Mouse (Mus musculus): Measurements from ENCODE around the gene Sf3a1.

The Sf3a1 gene

DNA sequence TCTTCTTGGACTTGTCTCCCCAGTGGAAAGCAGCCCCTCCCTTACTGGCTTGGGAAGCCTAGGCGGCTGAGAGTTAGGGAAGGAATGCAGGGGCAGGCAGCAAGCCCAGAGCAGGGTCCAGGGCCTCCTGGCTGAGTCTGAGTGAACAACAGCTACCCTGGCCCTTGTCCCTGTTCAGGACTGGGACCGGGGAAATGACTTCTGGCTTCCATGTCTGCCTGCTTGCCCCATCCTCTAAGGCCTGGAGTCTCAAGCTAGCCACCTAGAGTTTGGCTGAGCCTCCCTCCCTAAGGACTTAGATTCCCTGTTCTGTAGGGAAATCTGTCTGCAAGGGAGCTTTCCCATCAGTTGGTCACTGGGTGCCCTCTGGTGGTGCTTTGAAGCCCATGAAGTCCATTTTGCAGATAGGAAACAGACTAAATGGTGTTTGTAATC is 59.2 kb downstream of the Sf3a1 start:
- DNase-seq: peak; percentile 57

DNA sequence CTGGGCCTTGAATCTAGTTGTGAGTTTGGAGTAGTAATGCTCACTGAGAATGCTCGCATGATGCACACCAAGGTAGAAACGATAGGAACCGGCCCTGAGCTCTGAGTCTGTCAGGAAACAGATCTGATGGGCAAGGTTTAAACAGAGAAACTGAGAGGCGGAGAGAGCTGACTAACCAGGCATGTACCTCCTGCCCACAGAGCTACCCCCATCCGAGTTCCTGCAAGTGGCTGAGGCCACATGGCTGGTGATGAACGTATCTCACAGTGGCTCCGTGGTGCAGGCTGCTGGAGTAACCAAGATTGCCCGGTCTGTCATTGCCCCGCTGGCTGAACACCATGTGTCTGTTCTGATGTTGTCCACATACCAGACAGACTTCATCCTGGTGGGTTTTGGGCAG is 59.8 kb downstream of the Sf3a1 start:
- no peak for DNase-seq

- peak; percentile 73 for DNase-seq
Observed at GRCm38 (mm10) chr11:4220443-4221400, 60.6 kb downstream of the Sf3a1 start.

GRCm38 (mm10) chr11:4222046-4222950 is 62.1 kb downstream of the Sf3a1 start:
- no peak for DNase-seq

GRCm38 (mm10) chr11:4223393-4224188 is 63.4 kb downstream of the Sf3a1 start:
- DNase-seq: no peak

DNA sequence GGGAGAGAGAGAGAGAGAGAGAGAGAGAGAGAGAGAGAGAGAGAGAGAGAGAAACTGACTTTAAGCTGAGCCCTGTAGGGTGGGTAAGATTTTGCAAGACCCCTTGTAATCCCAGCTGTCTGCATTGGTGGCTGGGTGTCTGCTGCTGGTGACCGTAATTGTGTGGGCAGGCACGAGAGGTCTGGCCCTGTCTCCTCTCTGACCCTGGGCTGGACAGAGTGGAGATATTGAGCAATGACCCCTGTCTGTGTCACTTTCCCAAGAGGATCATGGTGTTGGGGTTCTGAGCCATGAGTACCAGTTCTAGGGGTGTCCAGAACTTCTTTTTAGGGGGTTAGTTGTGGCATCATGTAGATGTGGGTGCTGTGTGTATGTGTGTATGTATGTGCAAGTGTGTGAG is 64.1 kb downstream of the Sf3a1 start:
- DNase-seq: no peak

DNA sequence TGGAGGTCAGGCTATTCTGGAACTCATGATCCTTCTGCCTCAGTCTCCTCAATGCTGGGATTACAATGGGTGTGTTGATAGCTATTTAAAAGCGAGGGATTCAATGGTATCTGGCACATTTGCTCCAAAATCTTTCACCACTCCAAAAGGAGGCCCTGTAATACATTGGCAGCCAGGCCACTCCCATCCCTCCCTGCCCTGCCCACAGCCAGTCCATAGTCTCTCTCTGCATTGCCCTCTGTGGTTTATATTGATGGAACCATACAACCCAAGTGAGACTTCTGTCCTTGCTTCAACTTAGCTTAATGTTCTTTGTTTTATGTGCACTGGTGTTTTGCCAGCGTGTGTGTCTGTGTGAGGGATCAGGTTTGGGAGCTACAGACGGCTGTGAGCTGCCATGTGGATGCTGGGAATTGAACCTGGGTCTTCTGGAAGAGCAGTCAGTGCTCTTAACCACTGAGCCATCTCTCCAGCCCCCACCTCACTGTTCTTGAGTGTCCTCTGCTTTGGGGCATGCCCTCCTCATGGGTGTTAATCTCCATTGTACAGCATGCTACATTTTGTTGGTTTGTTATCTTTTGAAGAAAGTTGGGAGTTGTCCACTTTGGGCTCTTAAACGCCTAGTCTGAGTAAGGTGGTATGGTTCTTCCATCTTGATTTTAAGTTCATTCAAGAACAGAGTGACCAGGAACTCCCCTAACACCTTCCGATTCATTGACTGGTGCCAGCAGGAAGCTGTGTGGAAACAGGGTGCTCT is 66.6 kb downstream of the Sf3a1 start:
- DNase-seq: no peak

DNA sequence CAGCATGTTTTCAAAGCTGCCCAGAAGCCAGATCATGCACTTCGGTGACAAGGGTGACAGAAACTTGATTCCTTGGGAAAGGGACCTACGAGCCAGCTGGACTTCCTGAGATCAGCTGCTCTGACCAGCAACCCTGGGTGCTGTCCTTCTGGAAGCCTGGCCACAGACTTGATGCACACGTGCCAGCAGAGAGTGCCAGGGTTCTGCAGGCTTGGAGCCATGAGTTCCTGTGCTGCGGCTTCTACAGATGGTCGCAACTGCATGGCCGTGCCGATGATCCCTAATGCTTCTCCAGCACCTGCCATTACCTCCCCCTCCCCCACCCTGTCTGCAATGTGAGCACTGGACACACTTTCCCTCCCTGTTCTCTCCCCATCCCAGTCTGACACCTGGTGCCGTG is 68.3 kb downstream of the Sf3a1 start:
- peak; percentile 92 for DNase-seq

GRCm38 (mm10) chr11:4229841-4230240 is 69.7 kb downstream of the Sf3a1 start:
- DNase-seq: no peak

DNA sequence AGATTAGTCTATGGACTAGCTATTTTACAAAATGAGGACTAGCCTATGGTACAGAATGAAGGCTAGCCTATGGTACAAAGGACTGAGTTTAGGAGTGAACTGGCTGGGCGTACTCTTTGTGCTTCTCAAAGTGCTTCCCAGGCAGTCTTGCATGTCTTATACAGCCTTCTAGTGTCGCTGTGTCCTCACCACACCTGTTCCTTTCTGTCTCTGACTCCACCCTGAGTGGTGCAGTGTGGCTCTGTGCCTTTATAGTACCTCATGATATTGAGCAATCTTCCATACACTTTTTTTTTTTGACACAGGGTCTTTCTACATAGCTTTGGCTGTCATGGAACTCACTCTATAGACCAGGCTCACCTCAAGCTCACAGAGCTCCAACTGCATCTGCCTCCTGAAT is 71.3 kb downstream of the Sf3a1 start:
- no peak for DNase-seq

Measured in cerebellum, adult 9-11 months (tissue).